Mouse (Mus musculus): ENCODE results near the gene Fn1.

DNA sequence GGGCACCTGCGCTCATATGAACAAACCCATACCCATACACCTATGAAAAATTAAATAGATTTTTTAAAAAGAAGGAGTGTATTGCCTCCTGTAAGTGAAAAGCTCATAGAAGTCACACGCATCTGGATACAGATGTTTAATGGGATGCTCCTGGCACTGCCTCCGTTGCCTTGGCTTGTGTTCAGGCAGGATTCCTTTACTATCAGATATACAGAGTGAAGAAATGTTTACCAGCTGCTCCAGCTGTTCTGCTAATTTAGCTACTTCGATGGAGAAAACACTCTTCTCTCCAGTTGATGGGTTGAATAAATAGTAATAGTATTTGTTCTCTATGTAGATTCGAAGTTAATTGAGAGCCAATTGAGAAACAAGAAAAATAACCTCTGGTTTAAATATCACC lies 33.8 kb upstream of the Fn1 start:
- TF ChIP-seq CTCF (IDR thresholded peaks at IDR 0.05; ENCODE audit: control insufficient read depth, insufficient read depth, insufficient read length), result no peak
- TF ChIP-seq USF1 (IDR thresholded peaks at IDR 0.05; ENCODE audit: low read depth), result no peak
